Comparison of ENCODE assay signal across 21 mouse cellular contexts in the genomic region with DNA sequence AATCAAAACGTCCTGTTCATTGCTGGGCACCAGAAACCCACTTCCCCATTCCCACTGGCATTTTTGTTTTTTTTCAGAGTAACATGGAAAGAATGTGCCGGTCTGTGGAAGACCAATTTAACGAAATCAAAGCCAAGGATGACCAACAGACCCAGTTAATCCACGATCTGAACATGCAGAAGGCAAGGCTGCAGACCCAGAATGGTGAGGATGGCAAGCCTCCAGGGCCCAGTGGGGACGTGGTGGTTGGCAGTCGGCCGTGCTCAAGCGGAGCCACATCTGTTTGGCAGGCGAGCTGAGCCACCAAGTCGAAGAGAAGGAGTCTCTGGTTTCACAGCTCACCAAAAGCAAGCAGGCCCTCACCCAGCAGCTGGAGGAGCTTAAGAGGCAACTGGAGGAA. TPM values are rescaled to one million over a fixed set of nuclear protein-coding genes. Genes with fewer than 3 reads are reported as not detected.
DNase-seq lines count a peak whose midpoint lies in the region; ATAC-seq and TF ChIP-seq lines count a peak whose summit lies in the region.
"Had no signal": no experiment of that assay in that cellular context is flagged by ENCODE, and none has a peak within 500 bp of the region (broad histone marks: within the 10 kb centered on the region; RNA-seq: fewer than 3 reads in every experiment).

No protein-coding gene starts in this region.

- TF ChIP-seq POLR2A in limb, embryonic 14.5 days (IDR thresholded peaks at IDR 0.05; ENCODE audit: borderline replicate concordance, extremely low read depth, insufficient read depth, insufficient read length): no peak

- H3K27me3 ChIP-seq in limb, embryonic 14.5 days (ENCODE audit: control insufficient read depth, insufficient read depth, low read length): no peaks in the 10 kb centered on the region
- H3K27me3 ChIP-seq in limb, embryonic 10.5 days (ENCODE audit: low read depth, poor library complexity, severe bottlenecking): no peaks in the 10 kb centered on the region
- peaks cover 5% of the 10 kb centered on the region for H3K27me3 ChIP-seq in heart, embryonic 10.5 days (ENCODE audit: insufficient read depth, poor library complexity, severe bottlenecking)
- H3K27me3 ChIP-seq: forebrain, embryonic 13.5 days; hindbrain, embryonic 12.5 days had no signal

- peak; percentile 29 for DNase-seq in gastrocnemius, adult 2 months
- DNase-seq in gastrocnemius, adult 8-10 months (ENCODE audit: low spot score in 2 of 2): no peak
- DNase-seq in limb, embryonic 14.5 days (ENCODE audit: low spot score): peak; percentile 47
- DNase-seq in limb, embryonic 10.5 days (ENCODE audit: low spot score): no peak
- peak; percentile 57 for DNase-seq in fibroblast of lung, adult 2 months (ENCODE audit: low read depth)
- DNase-seq in kidney, postnatal 25 days: no peak
- DNase-seq in heart, embryonic 10.5 days (ENCODE audit: low spot score): no peak
- DNase-seq: adrenal gland, adult 8-10 months; adrenal gland, postnatal 36 days; cerebellum, adult 2 months; forebrain, postnatal 0 days; gastrocnemius, postnatal 25 days; heart, postnatal 36 days; kidney, adult 11 months had no signal

- WGBS in limb, embryonic 14.5 days: 38% methylated on average over 10 of the region's 10 CpGs
- WGBS in limb, embryonic 10.5 days: 88% methylated on average over 10 of the region's 10 CpGs
- 73% methylated on average over 10 of the region's 10 CpGs for WGBS in heart, embryonic 10.5 days

- no peaks in the 10 kb centered on the region for H3K36me3 ChIP-seq in limb, embryonic 14.5 days (ENCODE audit: control insufficient read depth, insufficient read depth, low read length)
- H3K36me3 ChIP-seq in limb, embryonic 10.5 days: no peaks in the 10 kb centered on the region
- H3K36me3 ChIP-seq in heart, embryonic 10.5 days: no peaks in the 10 kb centered on the region
- H3K36me3 ChIP-seq: heart, embryonic 13.5 days; hindbrain, embryonic 12.5 days had no signal

- H3K4me3 ChIP-seq in gastrocnemius, adult 2 months: no peak overlapping the region
- H3K4me3 ChIP-seq in limb, embryonic 14.5 days (replicated peaks; ENCODE audit: low read length): no peak overlapping the region
- H3K4me3 ChIP-seq in limb, embryonic 10.5 days: no peak overlapping the region
- no peak overlapping the region for H3K4me3 ChIP-seq in heart, embryonic 10.5 days
- H3K4me3 ChIP-seq: forebrain, embryonic 13.5 days; heart, embryonic 13.5 days; hindbrain, embryonic 12.5 days had no signal

- H3K4me1 ChIP-seq in limb, embryonic 14.5 days (ENCODE audit: control insufficient read depth, insufficient read depth, low read length): peaks cover 12% of the 10 kb centered on the region; the same call in 1 of the 2 replicates
- no peaks in the 10 kb centered on the region for H3K4me1 ChIP-seq in limb, embryonic 10.5 days
- H3K4me1 ChIP-seq in heart, embryonic 10.5 days: no peaks in the 10 kb centered on the region
- H3K4me1 ChIP-seq: forebrain, embryonic 13.5 days; hindbrain, embryonic 12.5 days had no signal

- H3K27ac ChIP-seq in gastrocnemius, adult 2 months: no peak overlapping the region
- H3K27ac ChIP-seq in limb, embryonic 14.5 days (replicated peaks; ENCODE audit: low read depth, low read length): no peak overlapping the region
- H3K27ac ChIP-seq in limb, embryonic 10.5 days: no peak overlapping the region
- H3K27ac ChIP-seq in heart, embryonic 10.5 days: no peak overlapping the region
- H3K27ac ChIP-seq: forebrain, embryonic 13.5 days; heart, embryonic 13.5 days; hindbrain, embryonic 12.5 days had no signal

- ATAC-seq in limb, embryonic 14.5 days (ENCODE audit: low FRiP score, low read depth): no peak
- ATAC-seq: forebrain, embryonic 13.5 days; forebrain, postnatal 0 days; hindbrain, embryonic 16.5 days had no signal

- no peak overlapping the region for H3K9ac ChIP-seq in limb, embryonic 14.5 days (ENCODE audit: low read depth, low read length, severe bottlenecking)
- H3K9ac ChIP-seq: forebrain, embryonic 13.5 days; forebrain, postnatal 0 days; heart, embryonic 13.5 days; hindbrain, embryonic 12.5 days had no signal

- TF ChIP-seq CTCF in gastrocnemius, adult 2 months (IDR thresholded peaks at IDR 0.05): no peak

- no peaks in the 10 kb centered on the region for H3K9me3 ChIP-seq in limb, embryonic 14.5 days (ENCODE audit: control insufficient read depth, low read length)
- no peaks in the 10 kb centered on the region for H3K9me3 ChIP-seq in limb, embryonic 10.5 days (replicated peaks)
- H3K9me3 ChIP-seq in heart, embryonic 10.5 days: no peaks in the 10 kb centered on the region
- H3K9me3 ChIP-seq: forebrain, embryonic 13.5 days; heart, embryonic 13.5 days; hindbrain, embryonic 12.5 days had no signal

- H3K4me2 ChIP-seq in limb, embryonic 14.5 days (replicated peaks; ENCODE audit: low read depth, low read length, severe bottlenecking): no peak overlapping the region
- H3K4me2 ChIP-seq: forebrain, embryonic 13.5 days; heart, embryonic 13.5 days; hindbrain, embryonic 12.5 days had no signal

- intact Hi-C loops in gastrocnemius, adult 2 months (cut with DNase I): no loop called here

RNA-seq across cellular contexts. Expression of a gene that starts 36.6 kb away (rescaled TPM):
- total RNA-seq in gastrocnemius, adult 2 months (2021): 1 to 10 TPM; 2.2 to 3.7 TPM
- 1 to 10 TPM; 2.0 to 3.4 (median 2.8) TPM for total RNA-seq in gastrocnemius, adult 8-10 months (2022)
- polyA plus RNA-seq in limb, embryonic 14.5 days (2012; rRNA removed): 0.03 and 0.10 TPM in 2 replicates
- polyA plus RNA-seq in limb, embryonic 14.5 days (2014; fragmentation: Nextera tagmentation; extraction: Ambion mirVana): 0.21 and 0.46 TPM in 2 replicates
- polyA plus RNA-seq in limb, embryonic 10.5 days (2016; fragmentation: Nextera tagmentation; extraction: Ambion mirVana): not detected in 2 replicates
- polyA plus RNA-seq in heart, embryonic 10.5 days (2016; fragmentation: Nextera tagmentation; extraction: Ambion mirVana): 0.06 TPM in 1 of 2 replicates, not detected in the other
- total RNA-seq: adrenal gland, postnatal 36 days; granulocyte monocyte progenitor cell, adult 5-6 weeks; heart, postnatal 36 days had no signal
- polyA plus RNA-seq: embryonic facial prominence, embryonic 11.5 days; forebrain, embryonic 13.5 days; intestine, embryonic 14.5 days had no signal

Comparison
In these comparisons a context has a peak if more than half of its experiments do, and no peak if none do; other contexts are left out.
1. DNase-seq: peak in gastrocnemius, adult 2 months (single experiment), limb, embryonic 14.5 days (single experiment) and fibroblast of lung, adult 2 months (single experiment); none in gastrocnemius, adult 8-10 months (0 of 2), limb, embryonic 10.5 days (single experiment), kidney, postnatal 25 days (0 of 2) and heart, embryonic 10.5 days (single experiment).